Mouse (Mus musculus) brain, adult 2 months (tissue): Measurements from ENCODE around the gene Tubb4a.
A peak's percentile ranks its signal among the peaks of the same experiment; 100 is the strongest.

Experiments
- DNase-seq: peaks from one replicate; pipeline ENCODE4 v3.0.0; 2011; ENCODE audit warnings: low read depth, low spot score

Tubb4a gene

DNA sequence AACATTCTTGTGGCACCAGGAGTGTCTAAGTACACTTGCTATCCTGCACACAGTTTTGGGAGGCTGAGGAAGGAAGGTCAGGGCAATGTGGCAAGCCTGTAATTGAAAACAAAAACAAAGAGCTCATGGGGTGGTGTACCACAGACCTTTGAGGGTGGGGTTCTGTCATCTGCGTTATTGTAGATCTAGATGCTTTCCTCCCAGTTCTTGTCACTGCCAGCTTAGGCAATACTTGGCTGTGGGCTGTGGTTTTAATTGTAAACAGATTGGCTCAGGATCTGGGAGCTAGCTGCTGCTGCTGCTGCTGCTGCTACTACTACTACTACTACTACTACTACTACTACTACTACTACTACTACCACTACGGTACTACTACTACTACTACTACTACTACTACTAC, 14.7 kb upstream of the Tubb4a start:
- no peak for DNase-seq

DNA sequence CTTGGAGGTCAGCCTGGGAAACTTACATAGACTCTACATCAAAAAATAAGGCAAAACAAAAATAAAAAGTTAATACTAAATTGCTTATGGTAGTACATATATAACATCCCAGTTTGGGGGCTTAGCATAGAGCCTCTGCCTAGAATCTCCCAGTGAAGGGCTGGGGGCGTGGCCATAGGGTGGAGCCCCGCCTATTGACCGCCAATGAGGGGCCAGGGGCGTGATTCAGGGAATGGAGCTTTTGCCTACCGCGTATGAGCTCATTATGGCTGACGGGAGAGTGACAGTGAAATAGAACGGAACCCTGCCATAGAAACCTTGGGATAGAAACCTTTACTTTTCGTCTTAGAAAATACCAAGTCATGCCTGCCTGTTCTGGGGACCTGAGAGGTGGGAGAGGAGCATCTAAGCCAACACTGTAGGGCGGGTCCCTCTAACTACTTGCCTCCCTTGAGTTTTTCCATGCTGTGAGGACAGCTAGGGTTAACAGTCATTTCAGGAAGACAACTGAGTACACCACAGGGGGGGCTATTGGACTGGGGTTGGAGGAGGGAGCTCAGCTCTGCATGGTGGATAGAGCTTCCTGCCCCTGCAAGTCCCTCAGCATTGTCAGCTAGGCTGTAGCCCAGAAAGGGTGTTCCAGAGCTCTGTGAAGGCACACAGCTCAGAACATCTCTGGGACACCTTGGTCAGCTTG, 12.2 kb upstream of the Tubb4a start:
- DNase-seq, result no peak

DNA sequence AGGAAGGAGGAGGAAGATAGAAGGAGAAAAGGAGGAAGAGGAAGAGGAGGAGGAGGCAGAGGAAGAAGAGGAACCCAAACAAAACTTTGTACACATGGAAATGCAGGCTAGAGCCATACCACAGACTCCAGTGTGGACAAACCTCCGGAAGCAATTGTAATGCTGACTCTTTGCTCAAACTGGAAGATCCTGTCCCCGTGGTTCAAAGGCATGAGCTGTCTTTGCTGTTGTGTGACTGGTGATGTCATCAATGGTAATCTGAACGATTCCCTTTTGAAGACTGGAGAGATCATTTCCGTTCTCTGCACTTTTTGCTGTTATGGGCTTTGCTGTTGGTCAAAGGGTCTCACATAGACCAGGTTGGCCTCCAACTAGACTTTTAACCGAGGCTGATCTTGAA, 10.7 kb upstream of the Tubb4a start:
- no peak for DNase-seq

DNA sequence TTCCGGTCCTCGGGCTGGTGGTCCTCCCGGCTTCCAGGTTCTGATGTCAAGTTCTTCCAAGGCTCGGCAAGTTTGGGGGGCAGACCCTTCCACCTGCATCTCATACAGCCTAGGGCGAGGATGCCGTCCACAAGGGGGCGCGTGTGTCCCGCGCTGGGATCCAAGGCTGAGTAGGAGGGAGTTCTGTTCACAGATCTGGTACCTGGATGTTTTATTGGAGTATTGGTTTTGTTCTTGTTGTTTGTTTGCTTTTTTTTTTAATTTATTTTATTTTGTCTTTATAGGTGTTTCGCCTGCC, 9.0 kb upstream of the Tubb4a start:
- peak; percentile 83 for DNase-seq

DNA sequence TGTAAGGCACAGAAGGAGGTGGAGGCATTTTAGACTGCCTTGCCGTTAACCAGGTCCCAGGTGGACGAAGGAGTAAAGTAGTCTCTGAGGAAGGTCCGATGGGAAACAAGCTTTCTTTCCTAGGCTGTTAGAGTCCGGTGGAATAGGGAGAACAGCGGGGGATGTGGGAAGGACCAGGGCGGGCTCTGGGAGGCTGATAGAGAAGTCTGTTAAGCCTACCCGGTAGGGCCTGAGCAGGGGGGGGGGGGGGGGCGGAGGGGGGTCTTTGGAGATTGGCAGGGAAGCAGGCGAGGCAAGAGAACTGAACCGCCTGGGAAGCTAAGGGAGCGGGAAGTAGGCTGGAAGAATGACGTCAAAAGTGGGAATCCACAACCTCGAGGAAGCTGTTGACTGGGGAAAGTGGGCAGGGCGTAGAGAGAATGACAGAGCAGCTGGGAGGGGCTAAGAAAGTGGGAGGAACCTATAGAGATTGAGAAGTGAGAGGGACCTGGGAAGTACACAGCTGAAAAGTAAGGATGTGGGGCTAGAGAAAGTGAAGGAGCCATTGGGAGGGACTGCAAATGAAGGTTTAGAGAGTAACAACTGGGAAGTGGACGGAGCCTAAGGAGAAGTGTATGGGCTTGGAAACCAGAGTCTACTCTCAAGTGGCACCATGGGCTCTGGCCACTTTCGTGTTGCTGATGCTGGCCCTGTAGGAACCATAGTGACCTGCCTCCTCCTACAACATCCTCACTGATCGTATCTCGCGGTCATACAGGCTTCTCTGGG, 8.5 kb upstream of the Tubb4a start:
- peak; percentile 71 for DNase-seq

DNA sequence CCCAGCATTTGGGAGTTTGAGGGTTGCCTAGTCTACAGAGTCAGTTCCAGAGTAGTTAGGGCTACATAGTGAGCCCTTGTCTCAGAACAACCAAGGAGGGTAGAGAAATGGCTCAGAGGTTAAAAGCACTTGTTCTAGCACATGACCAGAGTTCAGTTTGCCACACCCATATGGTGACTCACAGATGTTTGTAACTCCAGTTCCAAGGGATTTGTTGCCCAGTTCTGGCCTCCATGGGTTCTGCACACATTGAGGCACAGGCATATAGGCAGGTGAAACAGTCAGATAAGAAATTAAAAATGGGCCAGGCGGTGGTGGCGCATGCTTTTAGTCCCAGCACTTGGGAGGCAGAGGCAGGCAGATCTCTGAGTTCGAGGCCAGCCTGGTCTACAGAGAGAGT, 6.6 kb upstream of the Tubb4a start:
- no peak for DNase-seq

DNA sequence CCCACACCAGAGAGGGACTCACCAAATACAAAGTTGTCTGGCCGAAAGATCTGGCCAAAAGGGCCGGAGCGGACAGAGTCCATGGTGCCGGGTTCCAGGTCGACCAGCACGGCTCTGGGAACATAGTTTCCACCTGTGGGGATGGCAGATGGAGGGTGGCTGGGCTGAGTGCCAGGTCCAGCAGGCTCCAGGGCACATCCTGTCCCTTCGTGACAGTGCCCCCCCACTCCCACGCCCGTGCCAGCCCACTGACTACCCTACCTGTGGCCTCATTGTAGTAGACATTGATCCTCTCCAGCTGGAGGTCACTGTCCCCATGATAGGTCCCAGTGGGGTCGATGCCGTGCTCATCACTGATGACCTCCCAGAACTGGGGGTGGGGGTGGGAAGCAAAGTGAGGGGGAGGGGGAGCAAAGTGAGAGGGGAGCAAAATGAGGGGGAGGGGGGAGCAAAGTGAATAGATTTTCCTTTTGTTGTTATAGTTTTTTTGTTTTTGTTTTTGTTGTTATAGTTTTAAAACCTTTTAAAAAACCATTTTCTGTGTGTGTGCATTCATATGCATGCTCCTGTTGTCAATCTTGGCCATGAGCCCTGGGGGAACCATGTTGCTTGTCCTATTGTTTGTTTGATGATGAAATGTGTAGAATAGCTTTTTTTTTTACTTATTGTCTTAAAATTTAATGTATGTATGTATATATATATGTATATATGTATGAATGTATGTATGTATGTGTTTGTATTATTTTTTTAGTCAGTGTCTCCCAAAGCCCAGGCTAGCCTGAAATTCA, 1.4 kb downstream of the Tubb4a start:
- peak; percentile 95 for DNase-seq

DNA sequence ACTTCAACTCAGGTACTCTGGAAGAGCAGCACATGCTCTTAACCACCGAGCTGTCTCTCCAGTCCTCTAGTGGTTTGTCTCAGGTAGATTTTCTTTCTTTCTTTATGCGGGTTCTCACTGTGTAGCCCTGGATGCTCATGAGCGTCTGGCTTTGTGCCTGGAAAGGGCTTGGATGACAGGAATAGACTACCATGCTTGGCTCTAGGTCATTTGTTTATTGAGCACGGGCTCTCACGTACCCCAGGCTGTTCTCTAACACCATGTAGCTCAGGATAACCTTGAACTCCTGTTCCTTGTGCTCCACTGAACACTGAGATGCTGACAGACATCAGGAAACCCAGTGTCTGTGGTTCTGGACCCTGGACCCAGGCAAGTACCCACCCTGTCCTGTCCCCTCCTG, 5.1 kb downstream of the Tubb4a start:
- DNase-seq, result peak; percentile 90

DNA sequence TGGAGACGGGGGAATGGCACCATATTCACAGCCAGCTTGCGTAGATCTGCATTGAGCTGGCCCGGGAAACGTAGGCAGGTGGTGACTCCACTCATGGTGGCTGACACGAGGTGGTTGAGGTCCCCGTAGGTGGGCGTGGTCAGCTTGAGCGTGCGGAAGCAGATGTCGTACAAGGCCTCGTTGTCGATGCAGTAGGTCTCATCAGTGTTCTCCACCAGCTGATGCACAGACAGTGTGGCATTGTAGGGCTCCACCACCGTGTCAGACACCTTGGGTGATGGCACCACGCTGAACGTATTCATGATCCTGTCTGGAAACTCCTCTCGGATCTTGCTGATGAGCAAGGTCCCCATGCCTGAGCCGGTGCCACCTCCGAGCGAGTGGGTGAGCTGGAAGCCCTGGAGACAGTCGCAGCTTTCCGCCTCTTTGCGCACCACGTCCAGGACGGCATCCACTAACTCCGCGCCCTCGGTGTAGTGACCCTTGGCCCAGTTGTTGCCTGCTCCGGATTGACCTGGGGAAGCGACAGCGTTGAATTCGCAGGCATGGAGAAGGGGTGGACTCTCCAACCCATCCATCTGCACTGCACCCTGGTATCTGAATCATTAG, 6.2 kb downstream of the Tubb4a start:
- no peak for DNase-seq

DNA sequence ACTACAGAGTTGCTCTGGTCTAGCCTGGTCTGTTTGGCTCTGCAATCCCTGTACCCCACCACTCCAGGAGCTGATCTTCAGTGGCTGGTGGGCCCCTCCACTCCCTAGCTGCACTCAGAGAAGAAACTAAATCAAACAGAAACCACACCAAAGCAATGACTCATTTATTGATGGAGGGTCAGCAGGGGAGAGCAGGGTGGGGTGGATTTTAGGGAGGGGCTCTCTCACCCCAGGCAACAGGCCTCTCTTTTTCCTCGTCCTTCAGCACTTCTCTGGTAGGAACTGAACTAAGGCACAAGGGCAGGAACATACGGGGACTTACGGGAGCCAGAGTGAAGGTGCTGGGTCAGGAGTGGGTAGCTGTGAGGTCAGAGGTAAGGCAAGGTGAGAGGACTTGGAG, 7.7 kb downstream of the Tubb4a start:
- DNase-seq, result no peak

DNA sequence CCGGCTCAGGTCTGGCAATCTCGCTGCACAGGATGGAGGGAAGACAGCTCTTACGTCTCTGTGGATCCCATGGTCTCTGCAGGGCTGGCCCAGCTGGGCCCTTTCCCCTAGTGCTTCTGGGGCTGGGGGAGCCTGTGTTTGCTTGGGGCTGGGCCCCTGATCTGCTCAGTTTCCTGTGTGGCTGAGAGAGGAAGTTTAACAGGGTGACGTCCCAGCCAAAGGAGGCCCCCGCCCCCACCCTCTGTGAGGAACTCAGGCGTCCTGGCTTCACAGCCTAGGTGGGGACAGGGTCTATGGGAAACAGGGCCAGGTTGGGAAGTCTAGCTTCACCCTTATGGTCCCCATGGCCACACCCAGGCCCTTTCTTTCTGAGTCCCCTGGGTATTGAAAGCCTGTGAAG, 9.2 kb downstream of the Tubb4a start, which contains the start of gene Dennd1c:
Gene Dennd1c, minus strand, starts transcription at position 179 of the 400 bp plus-strand sequence.
- DNase-seq, result no peak

DNA sequence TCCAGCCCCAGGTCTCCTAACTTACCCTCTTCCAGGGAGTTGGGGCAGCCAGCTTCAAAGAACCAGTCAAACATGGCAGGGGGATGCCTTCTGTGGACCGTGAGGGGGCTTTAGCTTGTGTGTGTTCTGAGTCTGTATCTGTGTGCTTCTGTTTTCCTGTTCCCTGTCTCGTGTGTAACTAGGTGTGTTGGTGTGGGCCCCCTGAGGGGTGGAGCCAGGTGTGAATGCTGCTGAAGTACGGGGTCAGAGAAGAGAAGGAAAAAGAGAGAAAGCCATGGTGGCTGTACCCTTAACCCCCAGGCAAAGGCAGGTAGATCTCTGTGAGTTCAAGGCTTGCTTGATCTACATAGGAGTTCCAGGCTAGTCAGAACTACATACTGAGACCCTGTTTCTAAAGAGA, 10.7 kb downstream of the Tubb4a start:
- DNase-seq, result no peak

DNA sequence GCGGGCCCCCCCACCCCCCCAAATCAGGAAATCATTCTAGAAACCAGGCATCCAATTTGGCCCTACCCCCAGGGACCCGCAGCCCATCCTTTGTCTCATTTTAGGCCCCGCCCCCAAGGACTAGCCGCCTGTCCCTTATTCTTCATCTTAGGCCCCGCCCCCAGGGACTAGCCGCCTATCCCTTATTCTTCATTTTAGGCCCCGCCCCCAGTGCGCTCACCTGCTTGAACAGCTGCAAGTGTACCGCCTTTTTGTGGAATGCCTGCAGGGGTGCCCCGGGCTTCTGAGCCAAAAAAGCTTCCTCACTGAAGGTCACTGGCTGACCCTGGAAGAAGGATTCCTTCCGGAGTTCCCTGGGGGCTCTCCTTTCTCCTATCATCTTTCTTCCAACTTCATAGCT, 16.9 kb downstream of the Tubb4a start:
- no peak for DNase-seq

DNA sequence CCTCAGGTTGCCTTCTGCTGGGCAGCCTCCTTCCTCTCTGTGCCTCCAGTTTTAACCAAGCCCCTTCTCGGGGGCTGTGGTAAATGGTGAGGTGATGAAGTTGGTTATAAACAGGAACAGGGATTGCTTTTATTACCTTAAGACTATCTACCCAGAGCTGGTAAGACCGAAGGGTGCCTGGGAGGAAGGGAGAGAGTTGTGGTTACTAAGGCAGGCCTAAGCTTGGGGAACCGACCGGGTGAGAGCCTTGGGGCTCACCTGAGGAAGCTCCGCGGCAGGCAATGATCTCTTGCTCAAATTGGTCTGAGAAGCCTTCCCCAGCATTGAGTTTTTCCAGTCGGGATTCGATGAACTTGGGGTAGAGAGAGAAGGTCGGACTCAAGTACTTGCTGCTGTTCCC, 17.3 kb downstream of the Tubb4a start:
- no peak for DNase-seq

DNA sequence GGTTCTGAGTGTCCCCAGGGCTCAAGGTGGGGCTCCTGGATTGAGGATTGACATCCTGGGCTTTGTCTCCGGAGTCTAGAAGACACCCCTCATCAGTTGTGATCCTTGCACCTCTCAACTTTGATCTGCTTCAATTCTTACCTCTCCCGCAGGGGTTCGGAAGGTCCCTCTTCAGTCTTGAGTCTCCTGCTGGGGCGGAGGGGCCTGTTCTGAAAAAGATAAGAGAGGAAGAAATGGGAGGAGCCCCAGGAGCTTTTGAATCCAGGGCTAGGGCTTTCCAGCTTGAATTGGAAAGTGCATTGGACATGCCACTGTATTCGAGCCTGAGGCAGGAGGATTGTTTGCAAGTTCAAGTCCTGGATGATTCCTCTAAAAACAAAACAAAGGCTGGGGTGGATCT, 20.7 kb downstream of the Tubb4a start:
- no peak for DNase-seq

DNA sequence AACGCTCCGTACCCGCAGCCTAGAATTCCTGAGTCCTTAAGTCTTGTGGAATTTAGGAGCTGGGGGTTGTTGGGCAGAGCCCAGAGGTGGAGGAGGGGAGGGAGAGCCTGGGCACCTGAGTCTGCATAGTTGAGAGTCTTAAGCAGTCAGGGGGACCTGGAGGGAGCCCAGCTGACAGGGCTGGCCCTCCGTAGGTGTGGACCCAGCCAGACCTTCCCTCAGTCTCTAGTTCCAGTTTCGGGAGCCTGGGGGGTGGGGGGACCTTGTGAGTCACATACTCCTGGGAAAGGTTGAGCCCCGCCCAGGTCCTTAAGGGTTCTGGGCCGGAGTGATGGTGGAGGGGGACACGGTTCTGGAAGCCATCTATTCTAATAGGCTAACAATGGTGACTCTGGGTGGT, 24.6 kb downstream of the Tubb4a start:
- DNase-seq, result no peak

DNA sequence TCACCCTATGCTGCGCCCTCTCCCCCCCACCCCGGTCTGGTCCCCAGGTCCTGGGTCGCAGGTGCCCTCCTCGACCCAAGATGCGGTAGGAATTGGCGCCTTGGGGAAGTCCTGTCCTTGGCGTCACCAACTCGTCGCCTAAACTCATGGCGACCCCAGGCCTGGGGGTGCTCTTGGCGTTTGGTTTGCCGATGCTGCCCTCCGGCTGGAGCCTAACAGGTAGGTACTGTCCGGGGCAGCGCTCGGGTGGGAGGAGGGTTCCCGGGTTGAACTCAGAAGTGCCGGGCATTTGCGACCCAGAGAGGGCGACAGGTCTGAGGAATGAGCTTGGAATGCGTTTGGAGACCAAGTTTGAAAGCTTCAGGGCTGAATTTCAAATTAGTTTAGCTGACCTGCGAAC, 25.0 kb downstream of the Tubb4a start:
- no peak for DNase-seq

DNA sequence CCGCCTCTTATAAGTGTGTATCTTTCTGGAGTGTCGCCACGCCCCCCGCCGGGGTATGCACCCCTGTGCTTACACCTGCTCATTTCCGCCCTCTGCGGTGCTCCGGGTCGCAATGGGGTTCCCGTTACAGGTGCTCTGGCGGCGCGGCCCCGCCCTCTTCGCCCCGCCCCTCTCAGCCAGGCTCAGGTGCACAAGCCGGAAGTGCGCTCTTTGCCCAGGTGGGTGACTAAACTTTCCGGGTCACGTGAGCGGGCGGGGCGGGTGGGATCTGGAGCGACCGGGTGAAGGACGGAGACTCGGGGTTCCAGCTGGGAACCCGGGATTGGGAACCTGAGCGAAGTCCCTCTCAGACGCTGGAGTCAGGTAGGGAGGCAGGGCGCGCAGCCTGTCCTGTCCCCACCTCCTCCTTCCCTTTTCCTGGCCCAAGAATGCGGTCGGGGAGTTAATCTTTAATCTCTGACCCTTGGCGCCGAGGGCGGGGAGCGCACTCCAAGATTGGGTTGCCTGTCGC, 25.5 kb downstream of the Tubb4a start:
- DNase-seq, result no peak

DNA sequence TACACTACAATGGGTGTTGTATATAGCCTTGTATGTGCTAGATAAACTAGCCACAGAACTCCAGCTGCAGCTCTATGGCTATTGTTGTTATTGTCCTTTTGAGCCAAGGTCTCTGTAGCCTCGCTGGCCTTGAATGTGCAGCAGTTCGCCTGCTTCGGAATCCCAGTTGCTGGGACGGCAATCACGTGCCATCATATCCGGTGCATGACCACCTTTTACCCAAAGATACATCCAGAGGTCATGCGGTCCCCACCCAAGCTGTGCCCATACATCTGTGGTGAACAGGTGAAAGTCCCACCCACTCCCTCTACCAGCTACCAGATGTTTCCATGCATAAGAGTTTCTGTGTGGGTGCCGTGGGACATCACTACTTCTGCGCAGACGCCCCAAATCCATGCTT, 26.5 kb downstream of the Tubb4a start:
- DNase-seq, result peak; percentile 19

DNA sequence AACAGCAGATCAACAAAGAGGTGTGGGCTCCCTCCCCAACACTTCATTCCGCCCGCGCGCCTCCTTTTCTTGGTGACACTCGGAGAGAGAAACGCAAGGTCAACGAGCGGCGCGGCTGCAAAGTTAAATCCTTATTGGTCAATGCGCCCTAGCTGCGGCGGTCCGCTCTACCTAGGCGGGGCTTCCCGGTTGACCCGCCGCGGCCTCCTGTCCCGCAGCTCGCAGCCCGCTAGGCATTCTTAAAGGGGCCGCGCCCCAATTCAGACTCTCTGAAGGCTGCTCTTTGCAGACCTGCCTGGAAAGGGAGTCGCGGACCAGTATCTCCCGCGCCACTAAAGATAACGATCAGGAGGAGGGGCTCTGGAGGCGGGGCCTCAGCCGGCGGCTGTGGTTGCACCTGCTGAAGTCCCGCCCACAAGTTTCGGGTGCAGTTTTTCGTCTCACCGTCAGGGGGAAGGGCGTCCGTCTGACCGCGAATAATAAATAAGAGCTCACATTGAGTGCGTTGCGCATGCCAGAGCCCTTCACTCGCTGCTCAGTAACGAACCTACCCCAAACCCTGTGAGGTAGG, 27.3 kb downstream of the Tubb4a start:
- DNase-seq, result peak; percentile 99

DNA sequence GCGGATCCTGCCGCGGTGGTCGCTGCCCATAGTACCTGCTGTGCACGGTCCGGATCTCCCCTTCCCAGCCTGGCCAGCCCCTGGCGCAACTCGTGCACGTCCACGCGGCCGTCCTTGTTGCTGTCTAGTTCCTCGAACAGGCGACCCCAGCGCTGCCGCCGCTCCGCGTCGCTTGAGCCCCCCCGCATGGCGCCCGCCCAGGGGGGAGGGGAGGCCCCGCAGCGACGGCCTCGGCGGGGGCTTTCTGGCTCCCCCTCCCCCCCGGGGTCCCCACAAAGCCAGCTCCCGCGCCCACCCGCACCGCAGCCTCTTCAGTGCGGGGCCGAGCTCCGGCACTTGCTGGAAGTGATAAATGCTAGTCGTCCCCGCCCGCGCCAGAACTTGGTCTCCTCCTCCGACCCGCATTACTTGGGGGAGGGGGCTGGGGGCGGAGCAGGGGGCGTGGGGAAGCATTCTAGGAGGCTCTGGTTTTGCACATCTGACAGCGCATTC, 28.1 kb downstream of the Tubb4a start, which contains the start of gene Slc25a23:
Gene Slc25a23, minus strand, starts transcription at position 378 of the 492 bp plus-strand sequence.
- DNase-seq, result peak; percentile 90
